Mouse (Mus musculus) cerebellum, adult 2 months (tissue): Measurements from ENCODE around the gene Tiam1. TPM values are rescaled to one million over a fixed set of nuclear protein-coding genes. Genes with fewer than 3 reads are reported as not detected.

ENCODE experiments used
- DNase-seq, 2 experiments: peaks; one replicate each; pipeline ENCODE4 v3.0.0; 2021
- H3K27ac ChIP-seq: fragments of 200-500 bp; 2 replicates; pipeline ENCODE4 v1.5.1; 2012; ENCODE audit warnings: low read length, control low read depth, inconsistent platforms; ENCODE audit not compliant: insufficient read depth
- H3K27me3 ChIP-seq: fragments of 200-500 bp; 2 replicates; pipeline ENCODE4 v1.6.1; 2012; ENCODE audit warnings: inconsistent platforms, mild to moderate bottlenecking, low read length, moderate library complexity; ENCODE audit not compliant: control insufficient read depth, insufficient read depth
- H3K4me1 ChIP-seq: fragments of 200-500 bp; 2 replicates; pipeline ENCODE4 v1.6.1; 2011; ENCODE audit warnings: low read length; ENCODE audit not compliant: control insufficient read depth, insufficient read depth
- H3K4me3 ChIP-seq: fragments of 200-500 bp; replicated peaks from 2 replicates; pipeline ENCODE3; 2011; ENCODE audit warnings: mild to moderate bottlenecking, low read depth, low read length, control low read depth; ENCODE audit not compliant: insufficient read depth
- CTCF ChIP-seq: fragments of 200-500 bp; IDR thresholded peaks from 2 replicates; pipeline ENCODE4 v1.5.1; 2011; ENCODE audit warnings: low read depth, mild to moderate bottlenecking, control low read depth, low read length, moderate library complexity, borderline replicate concordance; ENCODE audit not compliant: insufficient read depth
- POLR2A ChIP-seq: fragments of 200-500 bp; IDR thresholded peaks from 2 replicates; pipeline ENCODE4 v1.6.1; 2011; ENCODE audit warnings: low read length, control low read depth, borderline replicate concordance; ENCODE audit not compliant: insufficient read depth
- WGBS: fragments of 180-500 bp; shearing (Covaris S2); methylation state at CpG from one replicate; pipeline ENCODE4 v1.1.7; 2018; 5-methylcytosine and 5-hydroxymethylcytosine counted together
- polyA plus RNA-seq: library from polyadenylated mRNA; depleted of rRNA; stranded (reverse); fragments of >200 nt; gene quantifications from 2 replicates; pipeline ENCODE4 v1.2.3, GENCODE M21; 2012

Tiam1 gene
- polyA plus RNA-seq, 1 experiment: 73.6 TPM

GRCm38 (mm10) chr16:90022932-90023664 lies 120.5 kb downstream of the Tiam1 start:
- peak overlapping the region; percentile 78 for H3K27ac ChIP-seq
- peak; percentile 65 to 66 for DNase-seq
- no peak overlapping the region for H3K4me3 ChIP-seq
- peaks cover 43% of the 10 kb centered on the region for H3K4me1 ChIP-seq
- no peaks in the 10 kb centered on the region for H3K27me3 ChIP-seq
- WGBS: 24% methylated on average over 18 of the region's 18 CpGs
- TF ChIP-seq POLR2A (no peak), CTCF (no peak)

GRCm38 (mm10) chr16:90016046-90016445 lies 127.5 kb downstream of the Tiam1 start:
- WGBS: 45% methylated on average over 4 of the region's 4 CpGs
- TF ChIP-seq CTCF: no peak
- no peak for TF ChIP-seq POLR2A
- no peak overlapping the region for H3K4me3 ChIP-seq
- peaks cover 8% of the 10 kb centered on the region; the same call in 1 of the 2 replicates for H3K4me1 ChIP-seq
- H3K27ac ChIP-seq: no peak overlapping the region
- H3K27me3 ChIP-seq: no peaks in the 10 kb centered on the region
- DNase-seq: no peak

GRCm38 (mm10) chr16:90014596-90014995 lies 129.0 kb downstream of the Tiam1 start:
- H3K4me3 ChIP-seq: no peak overlapping the region
- no peak overlapping the region for H3K27ac ChIP-seq
- peaks cover 8% of the 10 kb centered on the region; the same call in 1 of the 2 replicates for H3K4me1 ChIP-seq
- no peak for DNase-seq
- TF ChIP-seq POLR2A (no peak), CTCF (no peak)
- 73% methylated on average over 9 of the region's 9 CpGs for WGBS
- no peaks in the 10 kb centered on the region for H3K27me3 ChIP-seq

GRCm38 (mm10) chr16:90011521-90012181 lies 131.9 kb downstream of the Tiam1 start:
- no peaks in the 10 kb centered on the region for H3K27me3 ChIP-seq
- no peak overlapping the region for H3K27ac ChIP-seq
- no peak for DNase-seq
- TF ChIP-seq CTCF (no peak), POLR2A (no peak)
- 77% methylated on average over 32 of the region's 32 CpGs for WGBS
- peaks cover 5% of the 10 kb centered on the region; the same call in 1 of the 2 replicates for H3K4me1 ChIP-seq
- no peak overlapping the region for H3K4me3 ChIP-seq

- Histone ChIP-seq H3K4me3 (no peak overlapping the region), H3K4me1 (no peaks in the 10 kb centered on the region; the same call in 1 of the 2 replicates), H3K27me3 (no peaks in the 10 kb centered on the region), H3K27ac (no peak overlapping the region)
- WGBS: 90% methylated on average over 6 of the region's 6 CpGs
- peak; percentile 30; the same call in 1 of the 2 replicates for TF ChIP-seq CTCF
- no peak for TF ChIP-seq POLR2A
- DNase-seq: no peak
Measured at GRCm38 (mm10) chr16:90008504-90008903, 135.1 kb downstream of the Tiam1 start.

- TF ChIP-seq POLR2A (no peak), CTCF (no peak)
- Histone ChIP-seq H3K4me3 (no peak overlapping the region), H3K4me1 (peaks cover 2% of the 10 kb centered on the region; the same call in 1 of the 2 replicates), H3K27ac (no peak overlapping the region), H3K27me3 (no peaks in the 10 kb centered on the region)
- 87% methylated on average over 13 of the region's 13 CpGs for WGBS
- no peak for DNase-seq
Measured at GRCm38 (mm10) chr16:90007391-90007977, 136.1 kb downstream of the Tiam1 start.

GRCm38 (mm10) chr16:90003556-90003955 lies 140.0 kb downstream of the Tiam1 start:
- DNase-seq: peak; percentile 52 to 68
- TF ChIP-seq POLR2A: no peak
- no peak for TF ChIP-seq CTCF
- WGBS: 45% methylated on average over 14 of the region's 14 CpGs
- H3K27ac ChIP-seq: no peak overlapping the region
- no peak overlapping the region for H3K4me3 ChIP-seq
- H3K27me3 ChIP-seq: no peaks in the 10 kb centered on the region
- H3K4me1 ChIP-seq: peaks cover 2% of the 10 kb centered on the region; the same call in 1 of the 2 replicates

- H3K27me3 ChIP-seq: no peaks in the 10 kb centered on the region
- WGBS: 19% methylated on average over 7 of the region's 7 CpGs
- no peak overlapping the region for H3K4me3 ChIP-seq
- H3K4me1 ChIP-seq: peaks cover 45% of the 10 kb centered on the region
- TF ChIP-seq POLR2A: no peak
- TF ChIP-seq CTCF: no peak
- H3K27ac ChIP-seq: peak overlapping the region; percentile 82
- DNase-seq: no peak
Measured at GRCm38 (mm10) chr16:89995155-89995554, 148.4 kb downstream of the Tiam1 start.
